Mouse (Mus musculus) bone marrow macrophage, adult 2 months (primary cell): Measurements from ENCODE around the gene Gm10645. TPM values are rescaled to one million over a fixed set of nuclear protein-coding genes. Genes with fewer than 3 reads are reported as not detected.

ENCODE experiments used
- H3K27ac ChIP-seq: 2 replicates; pipeline ENCODE4 v1.5.1; 2012; ENCODE audit warnings: low read depth, low read length; ENCODE audit not compliant: insufficient read depth
- H3K4me1 ChIP-seq: 2 replicates; pipeline ENCODE4 v1.6.1; 2012; ENCODE audit warnings: low read length; ENCODE audit not compliant: control insufficient read depth, insufficient read depth
- H3K4me3 ChIP-seq: 2 replicates; pipeline ENCODE4 v1.5.1; 2012; ENCODE audit warnings: mild to moderate bottlenecking, low read length, moderate library complexity; ENCODE audit not compliant: insufficient read depth
- CTCF ChIP-seq: IDR thresholded peaks from 2 replicates; pipeline ENCODE4 v1.5.1; 2012; ENCODE audit warnings: low read depth, mild to moderate bottlenecking, low read length, moderate library complexity
- POLR2A ChIP-seq: IDR thresholded peaks from 2 replicates; pipeline ENCODE4 v1.6.1; 2012; ENCODE audit warnings: mild to moderate bottlenecking, low read depth, low read length, borderline replicate concordance
- polyA plus RNA-seq: library from polyadenylated mRNA; stranded (reverse); fragments of >200 nt; gene quantifications from 2 replicates; pipeline ENCODE4 v1.2.4, GENCODE M21; 2012; ENCODE audit not compliant: missing spikeins, insufficient read depth, insufficient read length

Gm10645 gene
- polyA plus RNA-seq, 1 experiment = 0.68 TPM

GRCm38 (mm10) chr8:83189538-83190095, 23.6 kb upstream of the Gm10645 start:
- TF ChIP-seq POLR2A (no peak), CTCF (no peak)
- Histone ChIP-seq H3K27ac (no peak overlapping the region), H3K4me1 (no peaks in the 10 kb centered on the region; the same call in 1 of the 2 replicates), H3K4me3 (no peak overlapping the region)

- Histone ChIP-seq H3K27ac (no peak overlapping the region), H3K4me1 (no peaks in the 10 kb centered on the region; the same call in 1 of the 2 replicates), H3K4me3 (no peak overlapping the region)
- TF ChIP-seq POLR2A (no peak), CTCF (no peak)
These were observed 21.5 kb upstream of the Gm10645 start for GRCm38 (mm10) chr8:83187363-83187962.

- Histone ChIP-seq H3K27ac (no peak overlapping the region), H3K4me3 (no peak overlapping the region), H3K4me1 (no peaks in the 10 kb centered on the region; the same call in 1 of the 2 replicates)
- TF ChIP-seq CTCF = no peak
- TF ChIP-seq POLR2A = no peak
These were observed 20.4 kb upstream of the Gm10645 start for GRCm38 (mm10) chr8:83186376-83186775.

- H3K27ac ChIP-seq = no peak overlapping the region
- peaks cover 2% of the 10 kb centered on the region for H3K4me1 ChIP-seq
- TF ChIP-seq CTCF (no peak), POLR2A (no peak)
- H3K4me3 ChIP-seq = no peak overlapping the region
These were observed 16.8 kb upstream of the Gm10645 start for GRCm38 (mm10) chr8:83182784-83183183.

GRCm38 (mm10) chr8:83181851-83182482, 16.0 kb upstream of the Gm10645 start:
- Histone ChIP-seq H3K4me1 (peaks cover 5% of the 10 kb centered on the region), H3K27ac (no peak overlapping the region), H3K4me3 (no peak overlapping the region)
- no peak for TF ChIP-seq CTCF
- no peak for TF ChIP-seq POLR2A

GRCm38 (mm10) chr8:83178228-83178742, 12.3 kb upstream of the Gm10645 start:
- H3K4me1 ChIP-seq = peaks cover 11% of the 10 kb centered on the region
- no peak for TF ChIP-seq CTCF
- TF ChIP-seq POLR2A = no peak
- H3K4me3 ChIP-seq = no peak overlapping the region
- H3K27ac ChIP-seq = no peak overlapping the region

- Histone ChIP-seq H3K4me3 (no peak overlapping the region), H3K27ac (no peak overlapping the region), H3K4me1 (peaks cover 11% of the 10 kb centered on the region)
- no peak for TF ChIP-seq CTCF
These were observed 11.6 kb upstream of the Gm10645 start for GRCm38 (mm10) chr8:83177317-83178195.

- TF ChIP-seq POLR2A (no peak), CTCF (no peak)
These were observed 10.8 kb upstream of the Gm10645 start for GRCm38 (mm10) chr8:83176785-83177184.

GRCm38 (mm10) chr8:83175680-83176079, 9.7 kb upstream of the Gm10645 start:
- Histone ChIP-seq H3K27ac (no peak overlapping the region), H3K4me3 (no peak overlapping the region), H3K4me1 (peaks cover 13% of the 10 kb centered on the region)
- TF ChIP-seq CTCF (no peak), POLR2A (no peak)

More at GRCm38 (mm10) chr8:83176785-83177184, 10.8 kb upstream of the Gm10645 start:
- Histone ChIP-seq H3K4me1 (peaks cover 11% of the 10 kb centered on the region), H3K27ac (no peak overlapping the region), H3K4me3 (no peak overlapping the region)

- no peak for TF ChIP-seq POLR2A
- H3K4me3 ChIP-seq = no peak overlapping the region
- H3K27ac ChIP-seq = no peak overlapping the region
- peaks cover 15% of the 10 kb centered on the region for H3K4me1 ChIP-seq
These were observed 4.9 kb upstream of the Gm10645 start for GRCm38 (mm10) chr8:83170894-83171293.
